Mouse (Mus musculus) G1E (cell line): ENCODE measurements at regions not wholly inside any gene's neighbourhood (a gene's known extent, or its start where the extent isn't known, plus 50 kb on each side); places are given as distances from the start of the nearest gene placed in this dataset.

Experiments
- CTCF ChIP-seq: IDR thresholded peaks from 2 replicates; pipeline ENCODE4 v1.5.1; 2012; ENCODE audit warnings: low read depth, low read length, inconsistent platforms, mixed read lengths
- GATA1 ChIP-seq: IDR thresholded peaks from 2 replicates; pipeline ENCODE4 v1.6.1; 2012; ENCODE audit warnings: borderline replicate concordance, low read length, inconsistent platforms, mixed read lengths

- no peak for TF ChIP-seq CTCF
- no peak for TF ChIP-seq GATA1
Measured at GRCm38 (mm10) chr2:45276703-45277102, 159.5 kb upstream of the Zeb2 start.
